Mouse (Mus musculus) liver, postnatal 0 days (tissue): ENCODE measurements around the gene Dennd6b. TPM values are rescaled to one million over a fixed set of nuclear protein-coding genes. Genes with fewer than 3 reads are reported as not detected.
A peak's percentile ranks its signal among the peaks of the same experiment; 100 is the strongest.

Source experiments
- ATAC-seq: fragments of 200-750 bp; cut with Nextera tagmentation; 2 replicates; pipeline ENCODE4 v1.8.0; 2017; ENCODE audit warnings: mild to moderate bottlenecking, moderate library complexity
- DNase-seq: peaks from one replicate; pipeline ENCODE4 v3.0.0-alpha.2; 2016
- H3K27ac ChIP-seq: fragments of 300-500 bp; sonication (generic); 2 replicates; pipeline ENCODE4 v1.5.1; 2014; ENCODE audit warnings: antibody characterized with exemption, moderate library complexity, mild to moderate bottlenecking, low read depth
- H3K27me3 ChIP-seq: fragments of 300-500 bp; sonication (generic); 2 replicates; pipeline ENCODE4 v1.6.1; 2014; ENCODE audit warnings: low read length, control low read depth, mixed read lengths; ENCODE audit not compliant: insufficient read depth
- H3K36me3 ChIP-seq: fragments of 300-500 bp; sonication (generic); replicated peaks from 2 replicates; pipeline ENCODE4 v1.6.1; 2014; ENCODE audit warnings: mild to moderate bottlenecking, control low read depth, low read length, moderate library complexity, mixed read lengths; ENCODE audit not compliant: insufficient read depth
- H3K4me1 ChIP-seq: fragments of 300-500 bp; sonication (generic); 2 replicates; pipeline ENCODE4 v1.6.1; 2014; ENCODE audit warnings: antibody characterized with exemption, mild to moderate bottlenecking, control low read depth; ENCODE audit not compliant: insufficient read depth
- H3K4me2 ChIP-seq: fragments of 300-500 bp; sonication (generic); 2 replicates; pipeline ENCODE4 v1.6.1; 2014; ENCODE audit warnings: low read depth, mild to moderate bottlenecking, low read length, moderate library complexity, mixed read lengths
- H3K4me3 ChIP-seq: fragments of 300-500 bp; sonication (generic); 2 replicates; pipeline ENCODE4 v1.5.1; 2014; ENCODE audit warnings: low read depth, low read length
- H3K9ac ChIP-seq: fragments of 300-500 bp; sonication (generic); replicated peaks from 2 replicates; pipeline ENCODE4 v1.6.1; 2014; ENCODE audit warnings: mild to moderate bottlenecking, moderate library complexity
- H3K9me3 ChIP-seq: fragments of 300-500 bp; sonication (generic); 2 replicates; pipeline ENCODE4 v1.6.1; 2016; ENCODE audit warnings: mild to moderate bottlenecking, control low read depth, low read length, mixed read lengths
- CTCF ChIP-seq: sonication (generic); IDR thresholded peaks from 2 replicates; pipeline ENCODE4 v1.5.1; 2016; ENCODE audit warnings: antibody characterized with exemption, low read depth
- EP300 ChIP-seq: IDR thresholded peaks from 2 replicates; pipeline ENCODE4 v1.6.1; 2016; ENCODE audit warnings: antibody characterized with exemption, low read depth, mild to moderate bottlenecking
- whole genome bisulfite sequencing: fragments of 180-500 bp; shearing (Covaris S2); extraction: QIAGEN DNeasy Blood & Tissue Kit; methylation state at CpG from one replicate; pipeline ENCODE4 v1.1.7; 2014; ENCODE audit not compliant: insufficient replicate concordance; 5-methylcytosine and 5-hydroxymethylcytosine counted together
- polyA plus RNA-seq: library from polyadenylated mRNA; unstranded; fragments of >200 nt; fragmentation: Nextera tagmentation; extraction: Ambion mirVana; gene quantifications from 2 replicates; pipeline ENCODE4 v1.2.1, GENCODE M21; 2015

The Dennd6b gene
- polyA plus RNA-seq, 1 experiment from 2014 or later: 2.7 TPM

GRCm38 (mm10) chr15:89175411-89176155, 20.7 kb downstream of the Dennd6b start:
- WGBS: 66% methylated on average over 13 of the region's 13 CpGs
- no peaks in the 10 kb centered on the region for H3K36me3 ChIP-seq
- H3K9me3 ChIP-seq: no peaks in the 10 kb centered on the region
- no peak overlapping the region for H3K4me3 ChIP-seq
- no peak overlapping the region for H3K4me2 ChIP-seq
- DNase-seq: no peak
- 0 out of 2 replicates have a peak overlapping the region, but pooled peaks have one; percentile 16 for H3K27ac ChIP-seq
- H3K27me3 ChIP-seq: peaks cover 20% of the 10 kb centered on the region
- no peak overlapping the region for H3K9ac ChIP-seq
- H3K4me1 ChIP-seq: peaks cover 71% of the 10 kb centered on the region
- TF ChIP-seq CTCF (no peak), EP300 (no peak)
- ATAC-seq: no peak

- H3K36me3 ChIP-seq: no peaks in the 10 kb centered on the region
- no peak for DNase-seq
- ATAC-seq: no peak
- H3K4me1 ChIP-seq: peaks cover 77% of the 10 kb centered on the region
- 62% methylated on average over 11 of the region's 11 CpGs for WGBS
- H3K4me3 ChIP-seq: no peak overlapping the region
- peaks cover 14% of the 10 kb centered on the region; the same call in 1 of the 2 replicates for H3K27me3 ChIP-seq
- H3K9ac ChIP-seq: no peak overlapping the region
- H3K27ac ChIP-seq: no peak overlapping the region
- no peaks in the 10 kb centered on the region for H3K9me3 ChIP-seq
- H3K4me2 ChIP-seq: no peak overlapping the region
- TF ChIP-seq EP300 (no peak), CTCF (no peak)
These were observed 21.4 kb downstream of the Dennd6b start for GRCm38 (mm10) chr15:89174889-89175339.

GRCm38 (mm10) chr15:89173906-89174214, 22.4 kb downstream of the Dennd6b start:
- H3K4me3 ChIP-seq: peak overlapping the region; percentile 58
- peak; percentile 77 for DNase-seq
- H3K4me1 ChIP-seq: peaks cover 82% of the 10 kb centered on the region
- peak overlapping the region; percentile 84 for H3K27ac ChIP-seq
- 3% methylated on average over 14 of the region's 15 CpGs for WGBS
- TF ChIP-seq CTCF (no peak), EP300 (no peak)
- H3K9me3 ChIP-seq: no peaks in the 10 kb centered on the region
- no peaks in the 10 kb centered on the region; the same call in 1 of the 2 replicates for H3K36me3 ChIP-seq
- peak overlapping the region; percentile 91 for H3K4me2 ChIP-seq
- H3K27me3 ChIP-seq: peaks cover 11% of the 10 kb centered on the region; the same call in 1 of the 2 replicates
- peak; percentile 53 for ATAC-seq
- H3K9ac ChIP-seq: peak overlapping the region; percentile 70

- Histone ChIP-seq H3K36me3 (no peaks in the 10 kb centered on the region; the same call in 1 of the 2 replicates), H3K27ac (peak overlapping the region; percentile 84), H3K27me3 (peaks cover 11% of the 10 kb centered on the region; the same call in 1 of the 2 replicates), H3K4me3 (peak overlapping the region; percentile 58), H3K9ac (peak overlapping the region; percentile 70), H3K9me3 (no peaks in the 10 kb centered on the region), H3K4me1 (peaks cover 76% of the 10 kb centered on the region), H3K4me2 (peak overlapping the region; percentile 91)
- no peak for TF ChIP-seq EP300
- TF ChIP-seq CTCF: no peak
- under 1% methylated on average over 56 of the region's 65 CpGs for WGBS
- ATAC-seq (peak; percentile 24; the same call in 1 of the 2 replicates), DNase-seq (peak; percentile 56)
These were observed 23.0 kb downstream of the Dennd6b start for GRCm38 (mm10) chr15:89173024-89173905.

- H3K4me2 ChIP-seq: peak overlapping the region; percentile 91
- H3K36me3 ChIP-seq: peaks cover 4% of the 10 kb centered on the region
- no peak for ATAC-seq
- H3K9me3 ChIP-seq: no peaks in the 10 kb centered on the region
- peak overlapping the region; percentile 84 for H3K27ac ChIP-seq
- H3K4me1 ChIP-seq: peaks cover 68% of the 10 kb centered on the region
- WGBS: 34% methylated on average over 17 of the region's 17 CpGs
- H3K9ac ChIP-seq: peak overlapping the region; percentile 70
- TF ChIP-seq EP300 (no peak), CTCF (no peak)
- DNase-seq: no peak
- H3K4me3 ChIP-seq: peak overlapping the region; percentile 58
- peaks cover 11% of the 10 kb centered on the region; the same call in 1 of the 2 replicates for H3K27me3 ChIP-seq
These were observed 23.9 kb downstream of the Dennd6b start for GRCm38 (mm10) chr15:89172276-89172935.
